Mouse (Mus musculus): ENCODE measurements around the gene Usp34. TPM values are rescaled to one million over a fixed set of nuclear protein-coding genes. Genes with fewer than 3 reads are reported as not detected.
"Not testable (repeated sequence)": the region's sequence is repeated elsewhere in the genome, so short reads cannot be mapped to it uniquely, and the experiment has no call there.

The Usp34 gene
- polyA plus RNA-seq, 1 experiment: 0.81 TPM

GRCm38 (mm10) chr11:23496661-23497060 lies 190.0 kb downstream of the Usp34 start:
- peak overlapping the region; percentile 100 for H3K4me3 ChIP-seq (replicated peaks)
- no peaks in the 10 kb centered on the region for H3K9me3 ChIP-seq
- TF ChIP-seq GATA1 (IDR thresholded peaks at IDR 0.05; ENCODE audit: borderline replicate concordance, low read length): no peak
- no peak for TF ChIP-seq FLI1 (IDR thresholded peaks at IDR 0.05; ENCODE audit: low read length)
- peaks cover 27% of the 10 kb centered on the region for H3K4me1 ChIP-seq
- H3K27me3 ChIP-seq (replicated peaks): peaks cover 1% of the 10 kb centered on the region
- peaks cover 49% of the 10 kb centered on the region for H3K36me3 ChIP-seq (replicated peaks; ENCODE audit: low read length)

- Histone ChIP-seq H3K9me3 (no peaks in the 10 kb centered on the region), H3K4me1 (peaks cover 27% of the 10 kb centered on the region), H3K27me3 (replicated peaks) (peaks cover 1% of the 10 kb centered on the region), H3K4me3 (replicated peaks) (peak overlapping the region; percentile 100), H3K36me3 (replicated peaks; ENCODE audit: low read length) (peaks cover 42% of the 10 kb centered on the region)
- TF ChIP-seq FLI1 (IDR thresholded peaks at IDR 0.05; ENCODE audit: low read length) (no peak), GATA1 (IDR thresholded peaks at IDR 0.05; ENCODE audit: borderline replicate concordance, low read length) (no peak)
These were observed 190.6 kb downstream of the Usp34 start for GRCm38 (mm10) chr11:23497335-23497717.

GRCm38 (mm10) chr11:23497718-23498509 lies 191.2 kb downstream of the Usp34 start, which contains the start of gene Ahsa2:
Gene Ahsa2 (minus strand): TSS chr11:23498030.
- peaks cover 36% of the 10 kb centered on the region for H3K36me3 ChIP-seq (replicated peaks; ENCODE audit: low read length)
- H3K4me1 ChIP-seq: peaks cover 27% of the 10 kb centered on the region
- TF ChIP-seq FLI1 (IDR thresholded peaks at IDR 0.05; ENCODE audit: low read length): no peak
- TF ChIP-seq GATA1 (IDR thresholded peaks at IDR 0.05; ENCODE audit: borderline replicate concordance, low read length): no peak
- H3K9me3 ChIP-seq: no peaks in the 10 kb centered on the region
- peaks cover 1% of the 10 kb centered on the region for H3K27me3 ChIP-seq (replicated peaks)
- peak within 1 kb of the TSS; percentile 100 for H3K4me3 ChIP-seq (replicated peaks)

- H3K4me1 ChIP-seq: peaks cover 27% of the 10 kb centered on the region
- H3K4me3 ChIP-seq (replicated peaks): peak overlapping the region; percentile 100
- TF ChIP-seq FLI1 (IDR thresholded peaks at IDR 0.05; ENCODE audit: low read length) (no peak), GATA1 (IDR thresholded peaks at IDR 0.05; ENCODE audit: borderline replicate concordance, low read length) (no peak)
- peaks cover 1% of the 10 kb centered on the region for H3K27me3 ChIP-seq (replicated peaks)
- H3K9me3 ChIP-seq: no peaks in the 10 kb centered on the region
- H3K36me3 ChIP-seq (replicated peaks; ENCODE audit: low read length): peaks cover 29% of the 10 kb centered on the region
These were observed 191.9 kb downstream of the Usp34 start for GRCm38 (mm10) chr11:23498609-23499008.

- not testable (repeated sequence) for H3K4me1 ChIP-seq; H3K36me3 ChIP-seq (replicated peaks; ENCODE audit: low read length)
These were observed 198.1 kb downstream of the Usp34 start for GRCm38 (mm10) chr11:23504801-23505200.

GRCm38 (mm10) chr11:23514785-23515184 lies 208.1 kb downstream of the Usp34 start:
- not testable (repeated sequence) for H3K9me3 ChIP-seq; H3K36me3 ChIP-seq (replicated peaks; ENCODE audit: low read length); H3K4me1 ChIP-seq; H3K4me3 ChIP-seq (replicated peaks)
- peaks cover 10% of the 10 kb centered on the region for H3K27me3 ChIP-seq (replicated peaks)

More at GRCm38 (mm10) chr11:23504801-23505200, 198.1 kb downstream of the Usp34 start:
- H3K4me3 ChIP-seq (replicated peaks); H3K27me3 ChIP-seq (replicated peaks): not testable (repeated sequence)
- peaks cover 25% of the 10 kb centered on the region for H3K9me3 ChIP-seq

- Histone ChIP-seq H3K4me1 (0 out of 2 replicates have a peak, but pooled peaks cover 3% of the 10 kb centered on the region), H3K4me3 (replicated peaks) (no peak overlapping the region), H3K9me3 (no peaks in the 10 kb centered on the region), H3K36me3 (replicated peaks; ENCODE audit: low read length) (no peaks in the 10 kb centered on the region), H3K27me3 (replicated peaks) (peaks cover 8% of the 10 kb centered on the region)
- TF ChIP-seq FLI1 (IDR thresholded peaks at IDR 0.05; ENCODE audit: low read length) (no peak), GATA1 (IDR thresholded peaks at IDR 0.05; ENCODE audit: borderline replicate concordance, low read length) (no peak)
These were observed 208.6 kb downstream of the Usp34 start for GRCm38 (mm10) chr11:23515315-23515714.

GRCm38 (mm10) chr11:23518981-23519380 lies 212.3 kb downstream of the Usp34 start:
- Histone ChIP-seq H3K36me3 (replicated peaks; ENCODE audit: low read length) (no peaks in the 10 kb centered on the region), H3K9me3 (no peaks in the 10 kb centered on the region), H3K4me3 (replicated peaks) (no peak overlapping the region), H3K4me1 (0 out of 2 replicates have a peak, but pooled peaks cover 2% of the 10 kb centered on the region), H3K27me3 (replicated peaks) (no peaks in the 10 kb centered on the region)
- TF ChIP-seq FLI1 (IDR thresholded peaks at IDR 0.05; ENCODE audit: low read length) (no peak), GATA1 (IDR thresholded peaks at IDR 0.05; ENCODE audit: borderline replicate concordance, low read length) (no peak)

- Histone ChIP-seq H3K9me3 (peaks cover 10% of the 10 kb centered on the region), H3K27me3 (replicated peaks) (no peaks in the 10 kb centered on the region), H3K4me3 (replicated peaks) (no peak within 1 kb of the TSS), H3K36me3 (replicated peaks; ENCODE audit: low read length) (no peaks in the 10 kb centered on the region), H3K4me1 (no peaks in the 10 kb centered on the region)
- TF ChIP-seq FLI1 (IDR thresholded peaks at IDR 0.05; ENCODE audit: low read length): no peak
- TF ChIP-seq GATA1 (IDR thresholded peaks at IDR 0.05; ENCODE audit: borderline replicate concordance, low read length): no peak
These were observed 213.9 kb downstream of the Usp34 start, which contains the start of gene 1700093K21Rik for GRCm38 (mm10) chr11:23520473-23521205. Gene 1700093K21Rik (minus strand): TSS chr11:23521155.

GRCm38 (mm10) chr11:23537446-23537845 lies 230.8 kb downstream of the Usp34 start:
- no peaks in the 10 kb centered on the region for H3K36me3 ChIP-seq (replicated peaks; ENCODE audit: low read length)
- peaks cover 13% of the 10 kb centered on the region for H3K9me3 ChIP-seq
- peaks cover 15% of the 10 kb centered on the region for H3K27me3 ChIP-seq (replicated peaks)
- H3K4me3 ChIP-seq (replicated peaks): no peak overlapping the region
- peaks cover 5% of the 10 kb centered on the region for H3K4me1 ChIP-seq
- TF ChIP-seq GATA1 (IDR thresholded peaks at IDR 0.05; ENCODE audit: borderline replicate concordance, low read length): no peak
- TF ChIP-seq FLI1 (IDR thresholded peaks at IDR 0.05; ENCODE audit: low read length): no peak

Other genes with a start within 250 kb of the Usp34 start
- 3.2 and 4.6 TPM in 2 replicates for gene Xpo1, start 50.9 kb upstream of the Usp34 start, polyA plus RNA-seq (2012; ENCODE audit: insufficient read depth, low replicate concordance)
- 2.8 and 28.4 TPM in 2 replicates for gene Ahsa2, start 191.1 kb downstream of the Usp34 start, polyA plus RNA-seq (2012; ENCODE audit: insufficient read depth, low replicate concordance)
- not detected in 2 replicates for gene 1700093K21Rik, start 214.3 kb downstream of the Usp34 start, polyA plus RNA-seq (2012; ENCODE audit: insufficient read depth, low replicate concordance)